Mouse (Mus musculus): Measurements from ENCODE around the gene Tlcd1. TPM values are rescaled to one million over a fixed set of nuclear protein-coding genes. Genes with fewer than 3 reads are reported as not detected.

Gene Tlcd1
- polyA plus RNA-seq, 1 experiment = 12.2 TPM

DNA sequence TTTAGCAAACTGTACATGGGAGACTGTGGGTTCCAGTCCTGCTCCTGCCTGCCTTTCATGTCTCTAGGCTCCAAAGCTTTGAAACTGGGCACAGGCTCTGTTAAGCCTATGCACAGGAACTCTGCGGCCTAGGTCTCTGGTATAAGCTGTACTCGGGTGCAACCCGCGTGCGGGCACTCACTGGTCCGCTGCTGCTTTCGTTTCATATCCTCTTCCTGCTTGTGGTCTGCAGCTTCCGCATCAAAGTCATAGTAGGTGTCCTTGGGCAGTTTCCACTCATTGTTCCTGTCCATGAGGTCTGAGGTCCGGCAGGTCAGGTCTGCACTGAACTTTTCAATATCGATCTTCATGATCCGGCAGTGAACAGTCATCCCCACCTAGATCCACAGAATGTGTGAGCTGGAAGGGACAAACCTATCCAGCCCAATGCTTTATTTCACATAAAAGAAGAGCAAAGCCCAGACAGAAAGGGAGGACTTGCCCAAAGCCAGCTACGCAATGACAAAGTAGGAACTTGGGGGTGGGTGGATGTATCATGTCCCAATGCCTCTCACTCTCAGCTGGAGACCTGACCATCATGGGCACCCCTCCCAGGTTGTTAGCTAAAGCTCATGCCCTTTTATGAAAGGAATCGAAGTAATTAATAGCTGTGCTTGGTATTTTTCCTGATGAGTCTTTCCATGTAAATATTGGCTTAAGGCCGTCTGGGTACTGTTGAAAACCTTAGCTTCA, 36.7 kb downstream of the Tlcd1 start:
- no peaks in the 10 kb centered on the region for H3K27me3 ChIP-seq (ENCODE audit: control insufficient read depth, insufficient read depth, low read length, poor library complexity, severe bottlenecking)
- H3K9me3 ChIP-seq (replicated peaks; ENCODE audit: control insufficient read depth, insufficient read depth, low read length, poor library complexity, severe bottlenecking) = no peaks in the 10 kb centered on the region
- peaks cover 83% of the 10 kb centered on the region for H3K36me3 ChIP-seq (ENCODE audit: control insufficient read depth, insufficient read depth, low read length, poor library complexity, severe bottlenecking)
- H3K4me1 ChIP-seq (ENCODE audit: control insufficient read depth, insufficient read depth, low read length) = no peaks in the 10 kb centered on the region
- H3K9ac ChIP-seq (ENCODE audit: low read depth, poor library complexity, severe bottlenecking) = no peak overlapping the region
- H3K27ac ChIP-seq (ENCODE audit: insufficient read depth, low read length) = no peak overlapping the region
- no peak overlapping the region for H3K4me3 ChIP-seq (ENCODE audit: low read depth, low read length)
- TF ChIP-seq EP300 (IDR thresholded peaks at IDR 0.05; ENCODE audit: insufficient read depth, low read depth, low read length) (no peak), POLR2A (IDR thresholded peaks at IDR 0.05; ENCODE audit: insufficient read depth, low read length) (no peak), CTCF (IDR thresholded peaks at IDR 0.05; ENCODE audit: low read depth, low read length) (no peak)

DNA sequence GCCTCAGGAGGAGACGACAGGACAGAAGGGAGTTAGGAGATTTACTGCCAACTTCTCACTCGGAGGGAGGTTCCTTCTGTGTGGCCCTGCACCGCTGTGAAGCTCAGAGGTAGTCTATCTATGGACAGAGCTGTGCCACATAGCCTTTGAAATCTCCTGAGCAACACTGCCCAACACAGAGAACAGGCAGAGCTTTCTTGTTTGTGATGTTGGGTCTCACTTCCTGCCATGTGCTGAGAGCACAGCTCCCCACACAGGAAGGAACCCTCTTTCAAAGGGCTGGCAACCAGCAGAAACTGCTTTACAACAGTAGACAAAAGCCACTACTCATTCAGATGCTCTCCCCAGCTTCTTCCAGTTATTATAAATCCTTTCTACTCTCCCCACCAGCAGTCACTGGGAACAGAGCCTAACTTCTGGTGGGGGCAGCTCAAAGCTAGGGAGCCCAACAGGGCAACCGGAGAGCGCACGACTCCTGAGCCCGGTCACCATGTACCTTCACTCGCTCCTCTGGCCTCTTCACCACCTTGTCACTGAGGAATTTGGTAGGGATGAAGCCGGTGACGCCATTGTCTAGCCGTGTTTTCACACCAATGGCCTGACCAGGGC, 39.3 kb downstream of the Tlcd1 start:
- Histone ChIP-seq H3K27ac (ENCODE audit: insufficient read depth, low read length) (no peak overlapping the region), H3K36me3 (ENCODE audit: control insufficient read depth, insufficient read depth, low read length, poor library complexity, severe bottlenecking) (peaks cover 83% of the 10 kb centered on the region), H3K27me3 (ENCODE audit: control insufficient read depth, insufficient read depth, low read length, poor library complexity, severe bottlenecking) (no peaks in the 10 kb centered on the region), H3K9ac (ENCODE audit: low read depth, poor library complexity, severe bottlenecking) (no peak overlapping the region), H3K9me3 (replicated peaks; ENCODE audit: control insufficient read depth, insufficient read depth, low read length, poor library complexity, severe bottlenecking) (no peaks in the 10 kb centered on the region), H3K4me3 (ENCODE audit: low read depth, low read length) (no peak overlapping the region), H3K4me1 (ENCODE audit: control insufficient read depth, insufficient read depth, low read length) (no peaks in the 10 kb centered on the region)
- TF ChIP-seq CTCF (IDR thresholded peaks at IDR 0.05; ENCODE audit: low read depth, low read length) (no peak), POLR2A (IDR thresholded peaks at IDR 0.05; ENCODE audit: insufficient read depth, low read length) (no peak), EP300 (IDR thresholded peaks at IDR 0.05; ENCODE audit: insufficient read depth, low read depth, low read length) (no peak)

DNA sequence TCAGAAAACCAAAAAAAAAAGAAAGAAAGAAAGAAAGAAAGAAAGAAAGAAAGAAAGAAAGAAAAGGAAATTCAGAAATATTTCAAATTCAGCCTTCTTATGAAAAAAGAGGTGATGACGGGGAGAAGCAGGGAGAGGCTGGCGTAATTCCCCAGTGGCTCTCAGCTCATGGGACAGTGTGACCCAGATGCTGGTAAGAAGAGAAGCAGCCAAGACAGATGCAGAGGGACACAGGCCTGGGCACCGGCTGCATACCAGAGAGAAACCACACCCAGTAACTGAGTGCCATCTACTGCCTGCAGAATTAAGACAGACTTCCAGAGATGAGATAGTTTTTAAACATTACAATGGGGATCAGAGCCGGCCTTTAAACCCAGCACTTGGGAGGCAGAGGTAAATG, 47.1 kb downstream of the Tlcd1 start:
- no peak for TF ChIP-seq CTCF (IDR thresholded peaks at IDR 0.05; ENCODE audit: low read depth, low read length)
- TF ChIP-seq POLR2A (IDR thresholded peaks at IDR 0.05; ENCODE audit: insufficient read depth, low read length) = no peak
- no peak for TF ChIP-seq EP300 (IDR thresholded peaks at IDR 0.05; ENCODE audit: insufficient read depth, low read depth, low read length)
- no peaks in the 10 kb centered on the region for H3K9me3 ChIP-seq (replicated peaks; ENCODE audit: control insufficient read depth, insufficient read depth, low read length, poor library complexity, severe bottlenecking)
- peaks cover 92% of the 10 kb centered on the region for H3K36me3 ChIP-seq (ENCODE audit: control insufficient read depth, insufficient read depth, low read length, poor library complexity, severe bottlenecking)

More for the DNA sequence above, 47.1 kb downstream of the Tlcd1 start:
- H3K4me3 ChIP-seq (ENCODE audit: low read depth, low read length) = no peak overlapping the region
- H3K4me1 ChIP-seq (ENCODE audit: control insufficient read depth, insufficient read depth, low read length) = no peaks in the 10 kb centered on the region
- no peak overlapping the region for H3K27ac ChIP-seq (ENCODE audit: insufficient read depth, low read length)
- H3K27me3 ChIP-seq (ENCODE audit: control insufficient read depth, insufficient read depth, low read length, poor library complexity, severe bottlenecking) = no peaks in the 10 kb centered on the region
- no peak overlapping the region for H3K9ac ChIP-seq (ENCODE audit: low read depth, poor library complexity, severe bottlenecking)

Other genes starting within 250 kb of the Tlcd1 start
- 0.33 and 0.57 TPM in 2 replicates for gene Sez6, start 245.9 kb upstream of the Tlcd1 start, polyA plus RNA-seq (2011; ENCODE audit: insufficient read depth, insufficient read length, low read depth, missing spikeins)
- gene Phf12, start 194.0 kb upstream of the Tlcd1 start, polyA plus RNA-seq (2011; ENCODE audit: insufficient read depth, insufficient read length, low read depth, missing spikeins) = 50.8 and 58.2 TPM in 2 replicates
- 8.7 and 10.7 TPM in 2 replicates for gene Dhrs13, start 144.4 kb upstream of the Tlcd1 start, polyA plus RNA-seq (2011; ENCODE audit: insufficient read depth, insufficient read length, low read depth, missing spikeins)
- 76.6 and 85.5 TPM in 2 replicates for gene Flot2, start 138.8 kb upstream of the Tlcd1 start, polyA plus RNA-seq (2011; ENCODE audit: insufficient read depth, insufficient read length, low read depth, missing spikeins)
- 24.0 and 25.1 TPM in 2 replicates for gene Eral1, start 96.3 kb upstream of the Tlcd1 start, polyA plus RNA-seq (2011; ENCODE audit: insufficient read depth, insufficient read length, low read depth, missing spikeins)
- gene Fam222b, start 82.1 kb upstream of the Tlcd1 start, polyA plus RNA-seq (2011; ENCODE audit: insufficient read depth, insufficient read length, low read depth, missing spikeins) = 17.5 and 18.1 TPM in 2 replicates
- gene Traf4, start 11.1 kb upstream of the Tlcd1 start, polyA plus RNA-seq (2011; ENCODE audit: insufficient read depth, insufficient read length, low read depth, missing spikeins) = 87.4 and 99.3 TPM in 2 replicates
- 18.1 and 20.0 TPM in 2 replicates for gene Nek8, start within 50 bp of the Tlcd1 start, polyA plus RNA-seq (2011; ENCODE audit: insufficient read depth, insufficient read length, low read depth, missing spikeins)
- 2,740 and 2,914 TPM in 2 replicates for gene Rpl23a, start 6.9 kb downstream of the Tlcd1 start, polyA plus RNA-seq (2011; ENCODE audit: insufficient read depth, insufficient read length, low read depth, missing spikeins)
- gene Rab34, start 11.7 kb downstream of the Tlcd1 start, polyA plus RNA-seq (2011; ENCODE audit: insufficient read depth, insufficient read length, low read depth, missing spikeins) = 33.1 and 36.1 TPM in 2 replicates
- 6.1 and 7.6 TPM in 2 replicates for gene Proca1, start 16.7 kb downstream of the Tlcd1 start, polyA plus RNA-seq (2011; ENCODE audit: insufficient read depth, insufficient read length, low read depth, missing spikeins)
- 53.9 and 56.6 TPM in 2 replicates for gene Sdf2, start 69.0 kb downstream of the Tlcd1 start, polyA plus RNA-seq (2011; ENCODE audit: insufficient read depth, insufficient read length, low read depth, missing spikeins)
- 73.2 and 73.4 TPM in 2 replicates for gene Supt6, start 69.3 kb downstream of the Tlcd1 start, polyA plus RNA-seq (2011; ENCODE audit: insufficient read depth, insufficient read length, low read depth, missing spikeins)
- 108 and 112 TPM in 2 replicates for gene 2610507B11Rik, start 85.0 kb downstream of the Tlcd1 start, polyA plus RNA-seq (2011; ENCODE audit: insufficient read depth, insufficient read length, low read depth, missing spikeins)
- 0.75 and 1.1 TPM in 2 replicates for gene BC030499, start 114.1 kb downstream of the Tlcd1 start, polyA plus RNA-seq (2011; ENCODE audit: insufficient read depth, insufficient read length, low read depth, missing spikeins)
- gene Spag5, start 124.8 kb downstream of the Tlcd1 start, polyA plus RNA-seq (2011; ENCODE audit: insufficient read depth, insufficient read length, low read depth, missing spikeins) = 66.9 and 68.8 TPM in 2 replicates
- gene Aldoc, start 146.3 kb downstream of the Tlcd1 start, polyA plus RNA-seq (2011; ENCODE audit: insufficient read depth, insufficient read length, low read depth, missing spikeins) = 32.5 and 55.1 TPM in 2 replicates
- gene Pigs, start 151.7 kb downstream of the Tlcd1 start, polyA plus RNA-seq (2011; ENCODE audit: insufficient read depth, insufficient read length, low read depth, missing spikeins) = 24.2 and 29.5 TPM in 2 replicates
- gene Unc119, start 166.8 kb downstream of the Tlcd1 start, polyA plus RNA-seq (2011; ENCODE audit: insufficient read depth, insufficient read length, low read depth, missing spikeins) = 25.7 and 28.7 TPM in 2 replicates
- gene Foxn1, start 209.8 kb downstream of the Tlcd1 start, polyA plus RNA-seq (2011; ENCODE audit: insufficient read depth, insufficient read length, low read depth, missing spikeins) = not detected in 2 replicates
- not detected in 2 replicates for gene Slc13a2, start 245.5 kb downstream of the Tlcd1 start, polyA plus RNA-seq (2011; ENCODE audit: insufficient read depth, insufficient read length, low read depth, missing spikeins)